Mouse (Mus musculus) erythroblast, embryonic 14.5 days (primary cell): ENCODE measurements around the gene Cltc. TPM values are rescaled to one million over a fixed set of nuclear protein-coding genes. Genes with fewer than 3 reads are reported as not detected.

Experiments used
- H3K27me3 ChIP-seq: 2 replicates; pipeline ENCODE4 v1.6.1; 2012; ENCODE audit warnings: inconsistent platforms; ENCODE audit not compliant: control insufficient read depth
- H3K36me3 ChIP-seq: 2 replicates; pipeline ENCODE4 v1.6.1; 2012; ENCODE audit warnings: mild to moderate bottlenecking, inconsistent platforms; ENCODE audit not compliant: control insufficient read depth
- H3K4me1 ChIP-seq: 2 replicates; pipeline ENCODE4 v1.6.1; 2012; ENCODE audit warnings: inconsistent platforms; ENCODE audit not compliant: control insufficient read depth
- H3K4me3 ChIP-seq: replicated peaks from 2 replicates; pipeline ENCODE3; 2012; ENCODE audit warnings: moderate library complexity, mild to moderate bottlenecking, inconsistent platforms
- H3K9me3 ChIP-seq: 2 replicates; pipeline ENCODE4 v1.6.1; 2012; ENCODE audit warnings: low read length, inconsistent platforms, mixed read lengths; ENCODE audit not compliant: control insufficient read depth
- GATA1 ChIP-seq: IDR thresholded peaks from 2 replicates; pipeline ENCODE4 v1.6.1; 2012; ENCODE audit warnings: low read length, inconsistent platforms, mixed read lengths
- TAL1 ChIP-seq: IDR thresholded peaks from 3 replicates; pipeline ENCODE4 v1.6.1; 2012; ENCODE audit warnings: low read length, inconsistent platforms, mixed read lengths
- polyA plus RNA-seq: library from polyadenylated mRNA; stranded (reverse); fragments of >175 nt; gene quantifications from 2 replicates; pipeline ENCODE4 v1.2.3, GENCODE M21; 2012

The Cltc gene
- polyA plus RNA-seq, 1 experiment = 4.8 TPM

DNA sequence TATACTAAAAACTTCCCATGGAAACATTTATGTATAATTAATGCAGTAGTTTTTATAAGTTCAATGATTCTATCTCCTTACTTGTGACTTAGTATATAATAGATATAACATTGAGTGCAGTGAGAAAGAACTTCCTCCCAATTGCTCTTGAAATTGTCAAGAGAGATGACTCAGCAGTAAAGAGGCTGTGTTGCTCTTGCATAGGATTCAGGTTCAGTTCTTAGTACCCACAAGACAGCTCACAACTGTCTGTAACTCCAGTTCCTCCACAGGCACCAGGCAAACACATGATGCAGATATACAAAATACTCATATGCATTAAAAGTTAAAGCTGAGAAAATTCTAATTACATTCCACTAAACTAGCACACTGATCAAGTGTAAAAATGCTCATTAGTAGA lies 99.5 kb downstream of the Cltc start:
- no peak for TF ChIP-seq TAL1
- TF ChIP-seq GATA1 = no peak
- Histone ChIP-seq H3K27me3 (no peaks in the 10 kb centered on the region), H3K36me3 (peaks cover 90% of the 10 kb centered on the region), H3K9me3 (no peaks in the 10 kb centered on the region), H3K4me1 (peaks cover 67% of the 10 kb centered on the region), H3K4me3 (no peak overlapping the region)

DNA sequence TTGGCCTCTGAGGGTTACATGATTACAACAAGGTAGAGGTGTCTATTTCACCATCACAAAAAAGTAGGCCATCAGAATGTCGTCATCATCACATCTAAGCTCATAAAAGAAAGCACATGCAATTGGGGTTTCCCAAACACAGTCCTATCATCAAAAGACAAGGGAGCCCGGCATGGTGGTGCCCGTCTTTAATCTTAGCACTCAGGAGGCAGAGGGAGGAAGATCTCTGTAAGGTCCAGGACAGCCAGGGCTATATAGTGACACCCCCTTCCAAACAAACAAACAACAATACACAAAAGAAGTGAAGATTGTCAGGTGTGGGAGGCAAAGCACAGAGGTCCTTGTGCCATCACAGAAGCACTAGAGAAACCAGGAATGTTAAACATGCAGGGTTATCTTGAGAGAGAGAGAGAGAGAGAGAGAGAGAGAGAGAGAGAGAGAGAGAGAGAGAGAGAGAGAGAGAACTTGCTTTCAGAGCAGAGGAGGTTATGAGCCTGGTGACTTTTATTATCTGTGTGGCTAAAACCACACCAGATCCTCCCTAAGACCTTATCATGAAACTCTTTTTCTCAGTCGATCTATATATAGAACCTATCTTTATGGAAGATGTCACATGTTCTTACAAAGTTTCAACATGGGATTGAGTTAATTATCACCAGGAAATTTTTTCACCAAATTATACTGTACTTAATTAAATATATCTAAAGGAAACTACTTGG lies 100.4 kb downstream of the Cltc start:
- no peak overlapping the region for H3K4me3 ChIP-seq

DNA sequence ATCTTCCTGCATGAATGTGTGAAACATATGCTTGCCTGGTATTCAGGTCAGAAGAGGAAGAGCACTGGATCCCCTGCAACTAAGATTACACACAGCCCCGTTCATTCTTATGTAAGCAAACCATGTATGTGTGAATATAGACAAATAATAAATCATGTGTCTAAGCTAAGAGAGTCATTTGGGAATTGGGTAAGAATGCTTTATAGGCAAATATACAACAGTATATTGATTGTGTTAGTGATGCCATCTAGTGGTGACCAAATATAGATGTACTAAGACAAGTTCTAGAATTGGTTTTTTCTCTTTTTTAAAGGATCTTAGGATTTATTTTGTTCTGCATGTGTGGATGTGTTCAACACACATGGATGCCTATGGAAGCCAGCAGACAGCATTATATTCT lies 101.7 kb downstream of the Cltc start:
- H3K4me3 ChIP-seq = no peak overlapping the region

More for the DNA sequence above, 100.4 kb downstream of the Cltc start:
- Histone ChIP-seq H3K4me1 (peaks cover 64% of the 10 kb centered on the region), H3K36me3 (peaks cover 90% of the 10 kb centered on the region), H3K27me3 (no peaks in the 10 kb centered on the region), H3K9me3 (no peaks in the 10 kb centered on the region)
- no peak for TF ChIP-seq TAL1
- no peak for TF ChIP-seq GATA1

DNA sequence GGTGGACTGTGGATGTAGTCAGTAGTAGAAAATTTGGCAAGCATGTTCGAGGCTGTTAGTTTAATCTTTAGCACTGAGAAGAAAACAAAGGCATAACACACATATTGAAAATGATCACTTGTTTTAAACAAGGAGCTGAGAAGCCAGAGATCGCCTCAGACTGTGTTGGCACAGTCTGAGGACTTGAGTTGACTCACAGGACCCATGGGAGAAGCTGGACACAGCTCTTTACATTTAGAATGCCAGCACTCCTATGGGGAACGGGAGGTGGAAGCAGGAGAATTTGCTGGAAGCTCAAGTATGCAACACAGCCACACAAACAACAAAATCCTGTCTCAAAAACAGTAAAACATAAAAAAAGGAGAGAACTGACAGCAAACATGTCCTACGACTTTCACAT lies 103.3 kb downstream of the Cltc start:
- Histone ChIP-seq H3K36me3 (peaks cover 81% of the 10 kb centered on the region), H3K9me3 (no peaks in the 10 kb centered on the region), H3K4me3 (no peak overlapping the region), H3K27me3 (no peaks in the 10 kb centered on the region), H3K4me1 (peaks cover 51% of the 10 kb centered on the region)
- TF ChIP-seq TAL1 (no peak), GATA1 (no peak)

More for the DNA sequence above, 101.7 kb downstream of the Cltc start:
- H3K36me3 ChIP-seq = peaks cover 86% of the 10 kb centered on the region
- no peak for TF ChIP-seq TAL1
- no peak for TF ChIP-seq GATA1
- H3K9me3 ChIP-seq = no peaks in the 10 kb centered on the region
- H3K4me1 ChIP-seq = peaks cover 54% of the 10 kb centered on the region
- no peaks in the 10 kb centered on the region for H3K27me3 ChIP-seq

DNA sequence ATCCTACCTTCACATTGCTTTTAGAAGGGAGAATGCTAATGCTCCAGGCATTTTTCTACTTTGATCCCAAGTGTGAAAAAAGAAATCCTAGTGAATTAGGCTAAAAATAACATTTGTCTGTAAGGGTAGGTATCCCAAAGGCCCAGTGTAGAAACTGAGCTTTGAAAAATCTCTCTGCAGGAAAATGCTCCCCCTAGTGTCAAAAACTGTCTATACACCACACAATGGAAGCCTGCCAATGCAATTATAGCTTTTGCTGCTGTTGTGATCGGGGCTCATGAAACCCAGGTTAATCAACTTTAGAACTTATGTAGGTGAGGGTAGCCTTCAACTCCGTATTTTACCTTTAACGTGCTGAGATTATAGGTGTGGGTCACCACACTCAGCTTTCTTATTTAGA lies 103.9 kb downstream of the Cltc start:
- Histone ChIP-seq H3K4me3 (no peak overlapping the region), H3K27me3 (no peaks in the 10 kb centered on the region), H3K9me3 (no peaks in the 10 kb centered on the region), H3K4me1 (peaks cover 47% of the 10 kb centered on the region), H3K36me3 (peaks cover 81% of the 10 kb centered on the region)
- TF ChIP-seq GATA1 = no peak
- no peak for TF ChIP-seq TAL1

DNA sequence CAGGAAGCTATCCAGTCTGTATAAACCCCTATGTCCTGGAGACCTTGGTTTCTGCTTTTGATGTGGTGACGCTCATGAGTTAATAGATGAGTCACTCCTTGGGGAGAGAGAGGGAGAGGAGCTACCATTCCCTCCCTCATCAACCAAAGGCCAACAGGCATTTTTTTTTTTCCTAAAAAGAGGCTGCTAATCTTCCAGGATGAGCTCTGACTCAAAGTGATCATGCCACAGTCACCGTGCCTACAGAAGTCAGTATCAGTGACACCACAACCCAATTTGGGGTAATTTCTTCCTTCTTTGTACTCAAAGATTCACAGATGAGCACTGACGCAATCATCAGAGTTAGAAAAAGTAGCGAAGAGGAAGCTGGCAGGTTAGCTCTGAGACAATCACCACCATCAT lies 104.8 kb downstream of the Cltc start:
- Histone ChIP-seq H3K9me3 (no peaks in the 10 kb centered on the region), H3K36me3 (peaks cover 82% of the 10 kb centered on the region), H3K4me3 (no peak overlapping the region), H3K27me3 (no peaks in the 10 kb centered on the region), H3K4me1 (peaks cover 39% of the 10 kb centered on the region)
- TF ChIP-seq TAL1 (no peak), GATA1 (no peak)

DNA sequence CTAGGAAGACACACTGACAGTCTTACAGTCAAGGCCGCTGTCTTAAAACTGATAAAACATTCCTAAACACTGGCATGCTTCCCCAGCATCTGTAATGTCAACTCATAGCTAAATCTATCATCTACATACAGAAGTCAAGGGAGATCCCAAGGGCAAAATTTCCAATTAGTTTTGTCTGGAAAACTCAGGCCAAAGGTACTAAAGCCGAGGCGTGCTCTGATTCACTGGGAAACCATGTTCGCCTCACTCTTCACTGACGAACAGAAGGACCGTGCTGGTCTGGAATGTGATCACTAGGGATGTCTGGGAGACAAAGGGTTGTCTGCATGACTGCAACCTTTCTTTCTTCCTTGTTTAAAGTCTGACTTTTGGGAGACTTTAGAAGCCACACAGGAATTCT lies 106.7 kb downstream of the Cltc start:
- no peaks in the 10 kb centered on the region for H3K9me3 ChIP-seq
- no peak overlapping the region for H3K4me3 ChIP-seq
- no peaks in the 10 kb centered on the region for H3K27me3 ChIP-seq
- TF ChIP-seq TAL1 (no peak), GATA1 (no peak)
- peaks cover 20% of the 10 kb centered on the region for H3K4me1 ChIP-seq
- H3K36me3 ChIP-seq = peaks cover 81% of the 10 kb centered on the region

DNA sequence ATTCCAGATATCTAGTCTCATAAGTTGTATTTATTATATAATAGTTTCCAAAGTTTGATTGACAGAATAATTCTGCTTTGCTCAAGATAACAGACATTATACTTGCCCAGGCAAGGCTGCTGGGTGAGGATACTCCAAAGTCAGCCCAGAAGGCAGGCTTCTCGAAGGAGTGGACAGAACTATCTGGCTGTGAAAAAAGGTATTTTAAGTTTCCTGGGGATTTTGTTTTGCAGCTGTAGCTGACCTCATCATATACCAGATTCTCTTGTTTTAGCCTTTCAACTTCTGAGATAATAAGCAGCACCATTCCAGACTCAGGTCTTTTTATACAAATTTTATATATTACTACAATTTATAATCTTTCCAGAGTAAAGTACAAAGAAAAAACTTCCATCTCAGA lies 107.8 kb downstream of the Cltc start:
- TF ChIP-seq TAL1 = no peak
- no peak for TF ChIP-seq GATA1
- Histone ChIP-seq H3K4me3 (no peak overlapping the region), H3K36me3 (peaks cover 79% of the 10 kb centered on the region), H3K27me3 (no peaks in the 10 kb centered on the region), H3K4me1 (peaks cover 17% of the 10 kb centered on the region), H3K9me3 (no peaks in the 10 kb centered on the region)

DNA sequence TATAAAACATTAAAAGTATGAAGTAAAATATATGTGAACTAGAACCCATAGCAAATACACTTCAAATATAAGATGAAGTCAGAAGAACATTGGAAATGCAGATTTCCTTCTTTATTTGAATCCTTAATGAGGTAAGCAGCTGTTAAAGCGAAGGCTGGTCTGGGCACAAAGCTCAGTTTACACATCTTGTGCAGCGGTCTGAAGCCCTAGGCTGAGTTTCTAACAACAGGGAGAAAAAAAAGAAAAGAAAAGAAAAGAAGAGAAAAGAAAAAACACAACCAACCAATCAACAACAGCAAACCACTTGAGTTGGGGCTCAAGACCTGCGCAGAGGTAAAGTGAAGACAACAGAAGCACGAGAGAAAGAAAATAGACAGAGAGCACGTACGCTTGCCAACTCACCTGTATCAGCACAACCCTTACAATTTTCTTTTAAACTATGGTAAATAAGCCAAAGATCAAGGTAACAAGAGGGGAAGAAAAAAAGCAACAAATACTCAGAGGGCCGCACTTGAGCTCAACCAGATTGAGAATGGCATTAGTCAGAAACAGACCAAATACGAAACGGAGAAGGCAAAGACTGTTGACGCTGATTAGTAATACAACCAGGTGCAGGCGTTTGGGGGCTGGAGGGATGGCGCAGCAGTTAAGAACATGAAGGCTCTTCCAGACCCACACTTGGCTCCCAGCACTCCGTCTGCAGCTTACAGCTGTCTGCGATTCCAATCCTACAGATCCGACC lies 109.5 kb downstream of the Cltc start:
- no peaks in the 10 kb centered on the region for H3K27me3 ChIP-seq
- TF ChIP-seq GATA1 (no peak), TAL1 (no peak)
- no peak overlapping the region for H3K4me3 ChIP-seq
- H3K4me1 ChIP-seq = peaks cover 9% of the 10 kb centered on the region
- no peaks in the 10 kb centered on the region for H3K9me3 ChIP-seq
- H3K36me3 ChIP-seq = peaks cover 77% of the 10 kb centered on the region

DNA sequence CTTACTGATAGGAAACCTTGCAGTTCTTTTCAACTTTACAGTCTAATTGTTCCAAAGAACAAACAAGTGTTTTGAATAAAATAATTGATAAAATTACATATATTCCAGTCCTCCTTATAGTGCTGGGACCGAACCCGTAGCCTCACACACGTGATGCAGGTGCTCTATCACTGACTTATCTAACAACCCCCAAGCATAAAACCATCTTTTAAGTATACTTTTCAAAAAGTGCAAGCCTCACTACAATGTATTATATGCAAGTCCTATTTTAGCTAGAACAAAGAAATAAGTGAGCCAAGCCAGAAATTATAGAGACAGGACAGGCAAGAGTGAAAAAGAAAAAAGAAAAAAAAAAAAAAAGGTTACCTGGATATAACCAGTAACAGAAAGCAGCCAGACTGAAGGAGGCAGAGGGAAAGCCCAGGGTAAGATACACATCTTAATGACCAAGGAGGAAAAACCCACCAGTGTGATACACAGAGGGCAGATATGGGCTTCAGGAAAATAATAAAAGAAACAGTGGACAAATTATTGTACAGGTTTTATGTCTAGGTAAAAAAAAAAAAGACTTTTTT lies 110.4 kb downstream of the Cltc start:
- peaks cover 3% of the 10 kb centered on the region for H3K4me1 ChIP-seq
- TF ChIP-seq GATA1 = no peak
- no peak for TF ChIP-seq TAL1
- H3K36me3 ChIP-seq = peaks cover 77% of the 10 kb centered on the region
- no peaks in the 10 kb centered on the region for H3K27me3 ChIP-seq
- H3K9me3 ChIP-seq = no peaks in the 10 kb centered on the region
- no peak overlapping the region for H3K4me3 ChIP-seq
